Mouse (Mus musculus): ENCODE measurements at regions not wholly inside any gene's neighbourhood (a gene's known extent, or its start where the extent isn't known, plus 50 kb on each side); places are given as distances from the start of the nearest gene placed in this dataset.
A peak's percentile ranks its signal among the peaks of the same experiment; 100 is the strongest.
"Not testable (repeated sequence)": the region's sequence is repeated elsewhere in the genome, so short reads cannot be mapped to it uniquely, and the experiment has no call there.

DNA sequence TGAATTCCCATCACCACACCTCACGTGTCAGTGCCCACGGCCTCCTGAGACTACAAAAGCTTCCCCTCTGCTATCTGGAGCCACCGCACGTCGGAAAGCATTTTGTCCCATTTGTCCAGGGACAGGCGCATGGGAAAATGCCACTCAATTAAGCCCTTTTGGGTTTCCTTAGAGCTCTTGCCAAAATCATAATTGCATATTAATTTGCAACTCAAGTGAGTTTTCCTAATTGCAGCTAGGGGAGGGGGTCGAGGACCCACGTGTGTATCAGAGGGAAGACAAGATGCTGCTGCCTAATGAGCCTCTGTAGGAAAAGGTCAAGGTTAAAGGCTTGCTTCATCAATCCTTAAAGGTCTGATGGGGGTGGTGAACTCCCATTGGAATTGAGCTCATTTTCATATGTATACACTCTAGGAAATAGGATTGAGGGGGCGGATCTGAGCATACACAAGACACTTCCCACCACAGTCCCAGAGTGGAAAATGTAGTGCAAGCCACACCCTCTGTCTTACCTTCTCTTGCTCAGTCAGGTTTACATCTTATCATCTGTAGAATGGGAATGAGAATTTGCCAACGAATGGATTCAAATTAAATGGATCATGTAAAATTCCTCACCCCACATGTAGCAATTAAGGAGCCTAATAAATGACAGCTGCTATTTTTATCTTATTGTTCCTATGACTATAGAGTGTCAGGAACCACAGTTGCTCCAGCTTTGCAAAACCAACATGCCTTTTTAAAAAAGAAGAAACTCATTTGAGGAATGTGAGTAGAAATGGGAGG, 179.6 kb upstream of the Tenm4 start:
- no peak for DNase-seq

DNA sequence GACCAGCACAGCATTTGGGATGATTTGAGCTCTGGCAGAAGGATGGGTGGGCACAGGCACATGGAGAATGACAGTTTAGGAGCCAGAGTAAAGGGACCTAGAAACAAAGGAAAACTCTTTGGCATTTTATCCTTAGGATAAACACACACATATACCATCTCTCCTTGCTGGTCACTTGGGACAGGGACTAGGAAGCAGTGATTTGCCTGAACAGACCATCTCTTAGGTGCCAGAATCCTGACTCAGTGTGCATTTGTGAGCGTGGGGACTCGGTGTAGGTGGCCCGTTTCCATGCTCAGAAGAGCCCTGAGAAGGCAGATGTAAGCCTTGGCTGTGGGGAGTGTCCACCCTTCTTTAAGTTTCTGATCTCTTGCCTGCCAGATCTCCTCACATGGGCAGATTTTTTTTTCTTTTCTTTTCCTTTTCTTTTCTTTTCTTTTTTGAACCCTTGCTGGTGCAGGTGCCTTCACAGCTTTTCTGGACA, 179.0 kb upstream of the Tenm4 start:
- DNase-seq, result no peak

DNA sequence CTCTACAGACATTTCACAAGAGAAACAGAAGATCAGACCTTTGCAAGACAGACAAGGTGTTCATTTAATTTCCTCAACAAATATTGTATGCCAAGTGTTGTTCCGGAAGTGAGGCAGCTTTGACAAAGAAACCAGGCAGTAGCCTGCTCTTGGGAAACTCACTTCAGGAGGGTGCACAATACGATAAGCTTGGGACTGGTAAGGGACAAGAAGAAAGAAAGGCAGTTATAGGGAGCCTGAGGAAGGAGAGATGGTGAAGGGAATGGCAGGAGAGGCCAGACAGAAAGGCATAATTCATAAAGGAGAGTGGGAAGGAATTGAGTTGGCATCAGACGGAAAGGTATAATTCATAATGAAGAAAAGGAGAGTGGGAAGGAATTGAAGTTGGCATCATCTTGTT, 178.5 kb upstream of the Tenm4 start:
- no peak for DNase-seq

DNA sequence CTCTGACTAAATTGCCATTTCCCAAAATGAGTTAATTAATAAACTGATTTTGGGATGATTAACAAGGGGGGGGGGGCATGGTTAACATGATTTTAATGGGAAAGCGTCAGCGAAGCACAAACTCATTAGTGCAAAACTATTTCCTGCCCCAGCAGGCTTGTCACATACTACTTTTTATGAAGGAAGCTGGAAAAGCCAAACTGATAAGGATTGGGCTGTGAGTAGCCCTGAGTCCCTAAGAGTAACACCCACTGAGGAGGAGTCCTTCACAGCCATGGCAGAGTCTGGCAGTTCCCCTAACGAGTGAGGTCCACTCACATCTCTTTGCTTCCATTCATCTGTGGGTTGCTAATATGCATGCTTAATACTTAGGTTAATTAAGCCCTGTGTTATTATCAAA, 173.9 kb upstream of the Tenm4 start:
- no peak for DNase-seq

DNA sequence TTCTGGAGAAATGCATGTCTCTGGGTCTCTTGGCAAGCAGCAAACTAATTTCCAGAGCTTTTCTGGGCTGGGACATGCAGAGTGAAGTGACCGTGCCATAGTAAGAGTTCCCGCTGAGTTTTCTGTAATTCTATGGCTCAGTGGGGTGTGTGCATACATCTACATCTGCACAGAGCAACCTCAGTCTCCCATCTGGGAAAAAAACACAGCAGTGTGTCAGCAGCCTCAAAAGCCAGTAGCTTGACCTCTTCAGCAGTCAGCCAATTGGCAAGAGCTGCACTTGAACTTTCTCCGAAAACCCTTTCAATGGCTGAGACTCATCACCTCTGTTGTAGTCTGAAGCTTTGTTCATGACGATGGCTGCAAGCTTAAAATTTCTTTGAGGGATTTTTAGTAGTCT, 171.9 kb upstream of the Tenm4 start:
- DNase-seq, result no peak

DNA sequence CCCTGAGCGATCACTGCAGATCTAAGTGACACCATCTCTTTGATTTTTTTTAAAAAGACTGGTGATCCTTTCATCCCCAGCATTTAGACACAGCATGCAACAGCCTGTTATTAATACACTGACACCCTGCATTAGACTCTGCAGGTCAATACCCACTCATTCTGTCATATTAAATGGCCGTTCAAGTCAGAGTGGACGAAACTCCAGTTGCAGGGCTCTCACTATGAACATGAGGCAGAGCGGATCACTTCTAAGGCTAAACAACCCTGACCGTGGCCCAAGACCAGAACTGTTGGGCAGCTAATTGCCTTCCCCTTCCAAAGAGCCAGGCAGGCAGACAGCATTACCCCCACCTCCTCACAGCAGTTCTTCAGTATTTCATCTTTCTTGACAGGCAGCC, 168.6 kb upstream of the Tenm4 start:
- DNase-seq, result no peak

DNA sequence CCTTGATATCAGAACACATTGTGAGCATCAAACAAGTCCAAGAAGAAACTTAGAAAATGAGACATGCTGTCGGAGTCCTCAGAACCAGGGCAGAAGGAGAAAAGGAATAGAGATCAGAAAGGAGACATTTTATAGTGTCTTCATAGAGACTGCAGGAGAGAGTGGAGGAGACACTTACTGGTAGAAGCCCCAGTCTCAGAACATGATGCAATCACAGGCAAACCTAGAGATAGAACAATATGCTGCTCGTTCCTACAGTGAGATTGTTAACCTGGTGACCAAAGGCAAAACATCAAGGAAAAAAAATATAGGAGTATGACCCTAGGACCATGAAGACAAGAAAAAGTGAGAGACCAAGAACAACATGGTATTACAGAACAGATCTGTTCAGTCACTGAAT, 164.7 kb upstream of the Tenm4 start:
- no peak for DNase-seq

DNA sequence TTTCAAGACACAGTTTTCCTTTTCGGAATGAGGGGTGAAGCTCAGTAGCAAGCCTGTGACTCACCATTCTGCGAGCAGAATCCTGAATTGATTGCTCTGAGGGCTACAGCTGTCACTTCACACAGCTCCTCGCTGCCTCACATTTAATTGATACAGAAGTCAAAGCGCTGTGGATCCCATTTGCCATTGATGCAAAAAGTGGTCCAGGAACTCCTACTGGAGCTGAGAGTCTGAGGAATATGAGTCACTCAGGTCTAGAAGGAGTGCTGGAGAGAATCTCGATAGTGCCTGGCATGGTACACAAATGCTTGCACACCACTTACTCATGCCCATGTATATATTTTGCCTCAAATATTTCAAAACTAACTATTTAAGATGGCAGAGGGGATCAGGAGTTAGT, 158.0 kb upstream of the Tenm4 start:
- DNase-seq, result no peak

DNA sequence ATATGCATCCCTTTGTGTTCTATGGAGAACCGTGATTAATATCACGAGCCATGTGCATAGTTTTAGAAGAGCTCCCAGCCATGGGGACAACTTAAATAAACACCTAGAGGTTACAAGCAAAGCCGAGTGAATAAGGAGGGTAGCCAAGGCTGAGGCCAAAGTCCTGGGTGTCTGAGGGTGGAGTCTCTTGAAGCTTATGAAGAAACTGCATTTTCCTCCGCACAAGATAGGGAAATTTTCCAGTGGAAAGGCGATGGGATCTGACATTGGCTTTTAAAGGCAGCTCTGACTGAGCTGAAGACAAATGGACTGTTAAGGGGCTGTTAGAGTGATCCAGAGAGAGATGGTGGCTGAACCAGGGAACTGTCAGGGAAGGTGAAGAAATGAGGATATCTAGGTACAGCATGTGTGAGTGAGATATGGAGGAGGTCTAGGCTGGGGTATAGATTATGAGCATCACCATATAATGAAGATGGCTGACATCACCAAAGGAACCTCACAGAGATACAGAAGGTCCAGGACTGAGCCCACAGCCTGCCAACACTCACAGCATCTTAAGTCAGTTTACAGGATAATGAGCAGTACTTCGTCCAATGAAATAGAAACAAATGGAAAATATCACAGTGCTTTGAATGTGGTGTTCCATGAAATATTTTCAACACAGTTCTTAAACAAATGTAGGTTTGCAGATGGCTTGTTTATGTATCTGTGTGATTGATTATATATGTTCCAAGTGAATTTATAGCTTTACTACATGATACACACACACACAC, 153.7 kb upstream of the Tenm4 start:
- no peak for DNase-seq

DNA sequence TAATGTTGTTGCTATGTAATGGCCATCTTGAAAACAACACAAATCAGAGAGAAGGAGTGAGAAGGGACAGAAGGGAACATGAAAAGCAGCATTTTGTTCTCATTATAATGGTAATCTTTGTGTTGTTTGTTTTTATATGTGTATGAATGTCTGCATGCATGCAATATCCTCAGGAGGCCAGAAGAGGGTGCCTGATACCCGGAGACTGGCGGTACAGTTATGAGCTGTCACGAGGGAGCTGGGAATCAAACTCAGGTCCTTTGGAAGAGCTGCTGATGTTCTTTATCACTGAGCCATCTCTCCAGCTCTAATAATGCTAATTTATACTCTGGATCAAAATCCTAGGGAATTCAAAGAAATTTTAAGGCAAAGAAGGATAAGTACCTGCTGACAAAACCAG, 147.0 kb upstream of the Tenm4 start:
- no peak for DNase-seq

DNA sequence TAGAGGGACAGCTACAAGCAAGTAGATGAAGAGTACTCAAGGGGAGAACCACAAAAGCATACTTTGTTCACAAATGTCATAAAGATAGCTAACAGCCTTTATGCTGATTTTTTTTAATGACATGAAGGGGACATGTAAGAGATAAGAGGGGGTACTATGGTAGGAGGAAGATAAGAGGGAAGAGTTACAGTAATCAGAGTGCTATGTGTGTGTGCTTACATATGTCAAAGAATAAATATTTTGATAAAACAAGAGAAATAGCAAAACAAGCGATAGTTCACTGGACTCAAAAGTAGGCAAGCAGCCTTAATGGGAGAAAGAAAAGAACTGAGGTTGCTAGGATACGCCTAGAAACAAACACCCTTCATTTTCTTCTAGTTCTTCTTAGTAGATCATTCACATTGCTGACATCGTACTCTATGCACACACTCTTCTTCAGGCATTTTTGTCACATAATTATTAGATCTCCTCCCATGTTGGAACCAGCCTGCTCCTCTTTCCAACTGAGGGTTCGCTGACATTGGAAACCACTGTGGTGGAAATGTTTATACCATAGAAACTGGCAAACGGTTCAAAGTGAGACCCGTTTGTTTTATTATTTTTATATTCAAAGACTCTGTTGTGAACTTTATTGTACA, 144.1 kb upstream of the Tenm4 start:
- no peak for DNase-seq

DNA sequence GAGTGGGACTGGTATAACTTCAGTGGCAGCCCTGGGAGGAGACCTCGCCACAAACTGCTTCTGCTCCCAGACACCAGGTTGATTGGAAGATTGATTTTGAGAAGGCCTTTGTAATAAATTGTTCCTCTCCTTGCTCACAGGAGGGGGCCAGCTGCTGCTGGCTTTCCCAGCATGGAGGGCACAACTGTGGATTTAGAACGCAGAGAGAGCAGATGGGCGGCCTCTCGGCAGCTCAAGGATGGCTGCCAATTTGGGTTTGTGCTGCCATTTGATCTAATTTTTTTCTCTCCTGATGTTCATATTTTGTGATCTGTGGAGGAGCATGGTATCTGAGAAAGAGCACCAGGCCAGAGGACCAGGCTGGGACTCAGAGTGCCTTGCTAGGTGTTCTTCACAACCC, 137.4 kb upstream of the Tenm4 start:
- no peak for DNase-seq

DNA sequence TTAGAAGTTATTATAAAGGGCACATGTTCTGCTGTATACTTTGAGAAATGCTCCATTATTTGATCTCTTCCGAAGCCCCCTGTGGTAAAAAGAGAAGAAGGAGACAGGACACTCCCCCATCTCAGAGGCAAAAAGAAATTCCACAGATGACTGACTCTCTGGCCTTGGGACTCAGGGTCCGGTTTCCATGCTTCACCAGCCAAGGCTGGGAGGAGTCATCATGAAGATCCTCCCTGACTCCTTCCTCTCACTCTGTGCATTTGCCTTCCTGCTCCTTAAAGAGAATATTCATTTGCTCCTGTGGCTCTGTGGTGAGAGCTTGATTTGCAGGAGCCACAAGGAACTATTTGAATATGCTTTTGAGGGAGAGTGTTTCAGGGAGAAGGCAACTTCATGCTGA, 135.6 kb upstream of the Tenm4 start:
- DNase-seq, result peak; percentile 7 to 47

DNA sequence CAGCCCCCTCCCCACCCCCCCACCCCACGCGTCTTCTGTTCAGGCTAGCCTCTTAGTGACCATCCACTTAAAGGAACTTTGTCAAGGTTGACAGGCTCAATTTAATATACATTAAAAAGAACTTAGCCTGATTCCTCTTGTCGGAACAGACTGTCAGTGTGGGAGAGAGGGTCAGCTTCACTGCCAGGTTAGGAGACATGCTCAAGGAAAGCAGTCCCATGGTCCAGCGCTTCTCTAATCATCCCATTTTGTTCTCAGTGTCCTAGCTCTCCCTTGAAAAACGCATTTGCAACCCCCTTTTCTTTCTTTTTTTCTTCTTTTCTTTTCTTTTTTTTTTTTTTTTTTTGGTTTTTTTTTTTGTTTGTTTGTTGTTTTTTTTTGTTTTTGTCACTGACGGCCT, 131.4 kb upstream of the Tenm4 start:
- DNase-seq, result no peak

DNA sequence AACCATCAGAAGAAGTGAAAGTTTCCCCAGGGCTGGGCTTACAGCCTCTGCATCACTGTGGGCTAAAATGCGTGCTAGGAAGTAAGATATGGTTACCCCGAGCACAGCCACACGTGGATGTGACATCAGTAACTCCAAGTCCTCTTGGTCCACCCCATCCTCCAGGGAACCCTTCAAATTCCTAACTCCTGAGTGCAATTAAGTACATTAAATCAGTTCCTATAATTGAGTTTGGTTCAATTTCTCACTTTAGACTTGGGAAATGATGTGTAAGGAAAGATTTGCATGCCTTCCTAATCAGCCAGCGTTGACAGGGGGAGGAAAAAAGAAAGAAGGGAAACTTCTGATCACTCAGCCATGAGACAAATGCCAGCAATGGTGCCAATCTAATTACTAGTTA, 129.2 kb upstream of the Tenm4 start:
- DNase-seq, result no peak

DNA sequence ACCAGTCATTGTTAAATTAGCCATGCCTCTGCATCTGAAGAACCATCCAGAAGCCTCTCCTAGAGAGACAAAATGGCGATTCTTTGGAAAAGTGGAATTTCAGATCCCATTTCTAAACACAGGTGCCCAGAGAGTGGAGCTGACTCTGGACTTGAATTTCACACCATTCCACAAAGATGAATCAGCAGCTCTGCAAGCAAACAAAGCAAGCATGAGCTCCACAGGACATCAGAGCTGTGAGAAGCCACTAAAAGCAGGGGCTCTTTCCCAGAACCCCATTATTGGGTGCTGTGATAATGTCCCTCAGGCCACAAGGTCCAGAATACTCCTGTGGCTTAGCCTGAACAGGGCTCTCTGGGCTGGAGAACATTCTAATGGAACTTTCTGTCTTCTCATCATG, 119.4 kb upstream of the Tenm4 start:
- no peak for DNase-seq

DNA sequence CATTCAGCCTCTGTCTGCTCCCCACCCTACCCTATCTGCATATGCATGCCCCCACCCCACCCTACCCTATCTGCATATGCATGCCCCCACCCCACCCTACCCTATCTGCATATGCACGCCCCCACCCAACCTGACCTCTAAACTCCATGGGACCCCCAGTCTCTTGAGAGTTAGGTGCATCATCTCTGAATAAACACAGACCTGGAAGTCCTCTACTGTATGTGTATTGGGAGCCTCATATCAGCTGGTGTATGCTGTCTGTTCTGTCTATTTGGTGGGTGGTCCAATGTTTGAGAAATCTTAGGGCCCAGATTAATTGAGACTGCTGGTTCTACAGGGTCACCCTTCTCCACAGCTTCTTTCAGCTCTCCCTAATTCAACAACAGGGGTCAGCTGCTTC, 109.4 kb upstream of the Tenm4 start:
- DNase-seq, result not testable (repeated sequence)

DNA sequence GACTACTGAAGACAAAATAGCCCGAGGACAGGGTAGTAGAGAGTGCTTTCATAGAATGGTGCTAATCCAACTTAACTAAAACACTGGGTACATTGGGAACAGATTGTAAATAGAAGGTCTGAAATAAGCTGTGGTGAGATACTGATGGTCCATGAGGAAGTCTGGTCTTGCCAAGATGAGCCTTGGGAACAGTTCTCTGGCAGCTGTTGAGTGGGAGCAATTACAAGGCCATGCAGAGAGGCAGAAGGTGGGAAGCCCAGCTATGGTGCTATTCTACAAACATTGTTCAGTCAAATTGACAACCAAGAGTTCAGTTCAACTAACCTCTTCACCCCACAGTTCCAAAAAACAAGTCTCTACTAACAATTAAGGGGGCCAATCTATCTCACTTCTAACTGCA, 92.5 kb upstream of the Tenm4 start:
- no peak for DNase-seq

DNA sequence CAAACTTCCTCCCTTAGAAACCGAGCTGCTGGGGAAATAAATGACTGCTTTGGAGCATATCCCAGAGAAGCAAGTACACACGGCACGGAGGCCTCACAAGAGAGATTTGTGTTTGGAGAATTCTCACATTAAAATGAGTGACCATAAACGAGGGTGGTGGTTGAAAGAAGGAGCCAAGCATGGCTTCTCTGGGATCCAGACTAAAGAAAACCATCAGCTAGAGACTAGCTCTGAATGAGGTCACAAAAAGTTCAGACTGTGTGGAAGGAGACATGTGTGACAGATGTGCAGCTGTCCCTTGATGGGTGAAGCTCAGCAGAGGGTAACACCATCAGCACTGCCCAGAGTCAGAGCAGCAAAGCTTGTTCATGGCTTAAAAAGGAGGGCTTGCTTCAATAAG, 89.4 kb upstream of the Tenm4 start:
- DNase-seq, result no peak

DNA sequence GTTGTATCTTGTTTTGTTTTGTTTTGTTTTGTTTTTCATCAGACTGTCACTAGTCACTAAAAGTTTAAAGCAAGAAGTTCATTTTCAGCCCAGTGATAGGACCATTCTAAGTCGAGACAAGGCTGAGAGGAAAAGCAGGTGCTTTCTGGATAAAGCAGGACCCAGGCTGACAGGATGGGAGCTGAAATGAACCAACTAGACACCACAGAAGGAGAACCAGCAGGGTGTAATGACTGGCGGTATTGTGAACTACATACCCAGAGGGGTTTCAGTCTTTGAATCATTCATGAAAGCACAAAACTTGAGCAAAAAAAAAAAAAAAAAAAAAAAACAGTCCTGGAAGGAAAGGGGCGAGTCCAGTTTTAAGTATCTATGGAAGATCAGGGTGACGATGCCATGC, 75.9 kb upstream of the Tenm4 start:
- no peak for DNase-seq

DNA sequence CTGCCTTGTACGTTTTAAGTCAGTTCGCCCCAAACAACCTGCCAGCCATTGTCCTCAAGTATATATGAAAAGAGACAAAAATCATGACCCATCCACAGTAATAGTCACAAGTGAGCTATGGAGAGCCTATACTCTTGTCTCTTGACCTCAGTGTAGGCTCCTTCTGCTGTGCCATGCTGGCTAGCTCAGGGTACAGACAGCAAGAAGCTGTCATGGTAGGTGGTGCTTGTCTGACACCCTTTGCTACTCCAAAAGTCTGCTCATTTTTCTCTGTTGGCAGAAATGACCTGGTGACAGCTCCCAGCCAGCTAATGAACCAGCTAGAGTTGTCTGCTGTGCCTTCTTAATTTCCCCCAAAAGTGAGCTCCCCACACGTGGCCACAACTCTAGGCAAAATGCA, 75.3 kb upstream of the Tenm4 start:
- DNase-seq, result no peak

DNA sequence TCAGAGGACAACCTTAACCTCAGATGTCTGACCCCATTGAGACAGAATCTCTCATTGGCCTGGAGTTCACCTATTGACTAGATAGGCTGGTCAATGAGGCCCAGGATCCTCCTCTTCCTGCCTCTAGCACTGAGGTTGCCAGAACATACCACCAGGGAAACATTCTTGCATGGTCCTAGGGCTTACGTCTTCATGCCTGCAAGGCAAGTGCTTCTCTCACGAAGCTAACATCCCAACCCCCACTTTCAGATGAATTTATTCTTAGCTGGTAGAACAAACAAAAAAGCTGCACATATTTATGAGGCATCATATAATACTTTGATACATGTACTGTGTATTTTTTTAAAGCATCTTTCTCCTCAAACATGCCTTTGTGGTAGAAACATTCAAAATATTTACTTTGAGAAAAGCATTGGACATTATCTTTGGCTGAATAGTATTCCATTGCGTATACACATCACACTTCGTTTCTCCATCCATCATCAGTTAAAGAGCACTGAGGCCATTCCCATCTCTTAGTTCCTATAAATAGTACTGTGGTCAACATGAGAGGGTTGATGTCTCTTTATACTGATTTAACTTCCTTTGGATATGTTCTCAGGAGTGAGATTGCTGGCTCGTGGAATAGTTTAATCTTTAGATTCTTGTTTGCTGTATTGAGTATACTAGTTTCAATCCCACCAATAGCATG, 72.2 kb upstream of the Tenm4 start:
- no peak for DNase-seq

DNA sequence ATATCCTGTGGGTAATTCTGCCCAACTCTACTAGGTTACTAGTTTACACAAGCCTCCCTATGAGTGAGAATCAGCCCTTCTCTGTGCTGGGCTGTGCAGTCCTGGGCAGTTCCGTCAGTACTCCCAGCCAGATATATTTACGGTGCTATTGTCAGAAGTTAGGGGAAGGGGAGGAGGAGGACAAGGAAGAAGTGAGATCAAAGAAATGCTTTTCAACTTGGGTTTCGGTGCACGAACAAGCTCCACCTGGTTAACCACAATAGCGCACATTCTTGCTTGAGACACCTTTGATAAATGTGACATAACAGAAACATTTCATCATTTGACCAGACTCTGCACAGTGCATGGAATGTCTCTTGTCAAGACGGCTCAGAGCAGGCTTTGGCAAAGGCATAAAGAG, 68.3 kb upstream of the Tenm4 start:
- no peak for DNase-seq

Measured in kidney, postnatal 36 days (tissue).